Mouse (Mus musculus) kidney, embryonic 16.5 days (tissue): ENCODE measurements at regions not wholly inside any gene's neighbourhood (a gene's known extent, or its start where the extent isn't known, plus 50 kb on each side); places are given as distances from the start of the nearest gene placed in this dataset.
"Not testable (repeated sequence)": the region's sequence is repeated elsewhere in the genome, so short reads cannot be mapped to it uniquely, and the experiment has no call there.

Source experiments
- ATAC-seq: fragments of 200-750 bp; cut with Nextera tagmentation; 2 replicates; pipeline ENCODE4 v1.8.0; 2017; ENCODE audit warnings: moderate TSS enrichment; ENCODE audit not compliant: low FRiP score, low TSS enrichment
- H3K27ac ChIP-seq: fragments of 300-500 bp; sonication (generic); 2 replicates; pipeline ENCODE4 v1.5.1; 2014; ENCODE audit warnings: low read length
- H3K27me3 ChIP-seq: fragments of 300-500 bp; sonication (generic); 2 replicates; pipeline ENCODE4 v1.6.1; 2014; ENCODE audit warnings: low read length, control low read depth, mixed read lengths; ENCODE audit not compliant: insufficient read depth
- H3K36me3 ChIP-seq: fragments of 300-500 bp; sonication (generic); 2 replicates; pipeline ENCODE4 v1.6.1; 2014; ENCODE audit warnings: low read length, control low read depth, mixed read lengths; ENCODE audit not compliant: insufficient read depth
- H3K4me1 ChIP-seq: fragments of 300-500 bp; sonication (generic); 2 replicates; pipeline ENCODE4 v1.6.1; 2014; ENCODE audit warnings: low read length, control low read depth, mixed read lengths; ENCODE audit not compliant: insufficient read depth
- H3K4me2 ChIP-seq: fragments of 300-500 bp; sonication (generic); replicated peaks from 2 replicates; pipeline ENCODE4 v1.6.1; 2014; ENCODE audit warnings: low read depth, low read length
- H3K4me3 ChIP-seq: fragments of 300-500 bp; sonication (generic); 2 replicates; pipeline ENCODE4 v1.5.1; 2014; ENCODE audit warnings: mild to moderate bottlenecking, low read length
- H3K9ac ChIP-seq: fragments of 300-500 bp; sonication (generic); replicated peaks from 2 replicates; pipeline ENCODE4 v1.6.1; 2014; ENCODE audit warnings: low read length
- H3K9me3 ChIP-seq: fragments of 300-500 bp; sonication (generic); 2 replicates; pipeline ENCODE4 v1.6.1; 2016; ENCODE audit warnings: low read length, control low read depth
- WGBS: fragments of 180-500 bp; shearing (Covaris S2); extraction: QIAGEN DNeasy Blood & Tissue Kit; methylation state at CpG from one replicate; pipeline ENCODE4 v1.1.7; 2014; 5-methylcytosine and 5-hydroxymethylcytosine counted together

DNA sequence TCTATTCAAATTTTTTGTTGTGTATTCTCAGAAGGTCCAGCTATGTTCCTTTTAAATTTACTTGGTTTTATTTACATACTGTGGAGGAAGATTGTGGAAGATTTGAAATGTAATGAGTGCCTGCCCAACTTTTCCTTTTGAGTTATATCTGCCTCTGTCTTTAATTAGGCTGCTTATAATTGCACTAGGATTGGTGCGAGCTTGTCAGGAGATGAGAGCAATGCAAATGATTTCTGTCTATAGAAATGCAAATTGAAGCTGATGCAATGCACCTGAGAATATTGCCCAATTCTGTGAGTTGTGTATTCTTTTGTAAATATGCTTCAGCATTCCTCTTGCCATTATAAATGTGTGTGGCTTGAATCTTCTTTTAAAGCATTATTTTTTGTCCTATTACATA, 257.4 kb downstream of the Fam198b start:
- Histone ChIP-seq H3K27ac (no peak overlapping the region), H3K9ac (no peak overlapping the region), H3K27me3 (no peaks in the 10 kb centered on the region), H3K4me1 (no peaks in the 10 kb centered on the region), H3K4me2 (no peak overlapping the region), H3K9me3 (no peaks in the 10 kb centered on the region), H3K36me3 (no peaks in the 10 kb centered on the region), H3K4me3 (no peak overlapping the region)
- 41% methylated on average over 1 of the region's 1 CpGs for WGBS
- ATAC-seq, result no peak

GRCm38 (mm10) chr3:80160473-80160872, 276.1 kb downstream of the Fam198b start:
- no peaks in the 10 kb centered on the region for H3K27me3 ChIP-seq
- no peaks in the 10 kb centered on the region for H3K4me1 ChIP-seq
- 82% methylated on average over 2 of the region's 2 CpGs for WGBS
- ATAC-seq, result no peak
- no peaks in the 10 kb centered on the region for H3K36me3 ChIP-seq
- H3K9me3 ChIP-seq, result no peaks in the 10 kb centered on the region
- H3K9ac ChIP-seq, result no peak overlapping the region
- H3K4me2 ChIP-seq, result no peak overlapping the region
- no peak overlapping the region for H3K27ac ChIP-seq
- H3K4me3 ChIP-seq, result no peak overlapping the region

DNA sequence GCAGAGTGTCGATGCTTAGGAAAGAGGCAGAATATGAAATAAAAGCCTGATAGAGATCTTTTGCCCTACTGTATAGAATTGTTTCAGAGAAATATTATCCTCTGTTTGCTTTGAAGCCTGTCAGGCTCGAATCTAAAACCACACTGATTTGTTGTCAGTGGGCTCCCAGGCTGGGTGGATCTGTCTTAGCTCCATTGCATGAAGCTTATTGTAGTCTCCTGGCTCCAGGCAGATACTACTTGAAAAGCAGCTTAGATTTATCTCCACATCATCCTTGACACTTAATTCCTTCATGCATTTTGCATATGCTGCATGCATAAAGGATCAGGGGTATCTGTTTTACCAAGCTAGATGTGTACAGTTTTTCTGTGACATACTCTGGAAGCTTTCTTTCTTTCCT, 297.4 kb downstream of the Fam198b start:
- 39% methylated on average over 2 of the region's 2 CpGs for WGBS
- Histone ChIP-seq H3K27me3 (no peaks in the 10 kb centered on the region), H3K9ac (no peak overlapping the region), H3K9me3 (no peaks in the 10 kb centered on the region), H3K27ac (no peak overlapping the region), H3K4me2 (no peak overlapping the region), H3K36me3 (no peaks in the 10 kb centered on the region), H3K4me1 (no peaks in the 10 kb centered on the region), H3K4me3 (no peak overlapping the region)
- ATAC-seq, result no peak

- not testable (repeated sequence) for H3K9me3 ChIP-seq, H3K4me2 ChIP-seq, H3K4me1 ChIP-seq, H3K27ac ChIP-seq, ATAC-seq, H3K9ac ChIP-seq, H3K27me3 ChIP-seq, H3K36me3 ChIP-seq, H3K4me3 ChIP-seq
- WGBS, result 78% methylated on average over 2 of the region's 2 CpGs
These were observed 297.8 kb downstream of the Fam198b start for GRCm38 (mm10) chr3:80182161-80182560.

DNA sequence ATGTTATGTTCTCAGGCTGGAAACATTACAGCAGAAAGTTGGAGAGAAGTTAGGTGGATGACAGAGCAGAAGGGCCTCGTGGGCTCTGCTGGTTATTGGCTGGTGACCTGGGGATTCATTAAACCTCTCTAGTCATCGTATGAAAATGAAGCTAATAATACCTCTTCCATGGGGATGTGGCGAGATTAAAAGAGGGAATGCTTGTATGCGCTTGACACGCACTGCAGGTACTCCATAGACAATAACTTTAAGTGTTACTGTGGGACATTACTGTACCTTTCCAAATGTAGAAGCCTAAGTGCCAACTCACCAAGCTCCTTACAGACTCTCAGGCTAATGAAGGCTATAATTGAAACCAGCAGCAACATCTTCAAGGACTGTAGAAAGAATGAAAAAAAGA, 303.1 kb downstream of the Fam198b start:
- 91% methylated on average over 5 of the region's 5 CpGs for WGBS
- Histone ChIP-seq H3K4me3 (no peak overlapping the region), H3K4me1 (no peaks in the 10 kb centered on the region), H3K4me2 (no peak overlapping the region), H3K27ac (no peak overlapping the region), H3K9me3 (no peaks in the 10 kb centered on the region), H3K27me3 (no peaks in the 10 kb centered on the region), H3K9ac (no peak overlapping the region), H3K36me3 (no peaks in the 10 kb centered on the region)
- ATAC-seq, result no peak

GRCm38 (mm10) chr3:80200904-80201303, 316.6 kb downstream of the Fam198b start:
- no peak for ATAC-seq
- no peaks in the 10 kb centered on the region for H3K9me3 ChIP-seq
- H3K4me2 ChIP-seq, result no peak overlapping the region
- H3K4me1 ChIP-seq, result no peaks in the 10 kb centered on the region
- no peaks in the 10 kb centered on the region for H3K36me3 ChIP-seq
- no peak overlapping the region for H3K27ac ChIP-seq
- 80% methylated on average over 2 of the region's 2 CpGs for WGBS
- no peak overlapping the region for H3K4me3 ChIP-seq
- no peak overlapping the region for H3K9ac ChIP-seq
- no peaks in the 10 kb centered on the region for H3K27me3 ChIP-seq

GRCm38 (mm10) chr3:80204821-80205220, 320.5 kb downstream of the Fam198b start:
- WGBS, result 70% methylated on average over 1 of the region's 1 CpGs

DNA sequence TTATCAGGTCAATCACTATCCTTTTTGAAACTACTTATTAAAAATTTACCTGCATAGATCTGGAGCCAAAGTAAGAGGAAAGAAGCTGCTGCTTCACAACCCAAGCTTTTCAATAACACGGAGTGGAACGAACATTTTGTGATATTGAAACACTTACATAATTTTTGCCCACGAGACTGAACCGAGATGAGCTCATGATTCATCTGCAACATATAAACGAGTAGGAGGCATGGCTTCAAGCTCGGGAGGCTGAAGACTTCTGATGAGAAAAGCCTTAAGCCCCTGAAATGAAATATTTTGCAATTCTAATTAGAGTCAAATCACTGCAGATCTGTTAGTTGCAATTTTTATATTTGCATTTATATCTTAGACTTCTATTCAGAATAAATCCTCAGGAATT, 321.0 kb downstream of the Fam198b start:
- no peak for ATAC-seq
- Histone ChIP-seq H3K4me2 (no peak overlapping the region), H3K9me3 (no peaks in the 10 kb centered on the region), H3K4me1 (no peaks in the 10 kb centered on the region), H3K4me3 (no peak overlapping the region), H3K27me3 (no peaks in the 10 kb centered on the region), H3K9ac (no peak overlapping the region), H3K36me3 (no peaks in the 10 kb centered on the region), H3K27ac (no peak overlapping the region)
- WGBS, result 72% methylated on average over 6 of the region's 6 CpGs

More at GRCm38 (mm10) chr3:80204821-80205220, 320.5 kb downstream of the Fam198b start:
- Histone ChIP-seq H3K27me3 (no peaks in the 10 kb centered on the region), H3K4me1 (no peaks in the 10 kb centered on the region), H3K9me3 (no peaks in the 10 kb centered on the region), H3K36me3 (no peaks in the 10 kb centered on the region), H3K4me2 (no peak overlapping the region), H3K4me3 (no peak overlapping the region), H3K9ac (no peak overlapping the region), H3K27ac (no peak overlapping the region)
- no peak for ATAC-seq

DNA sequence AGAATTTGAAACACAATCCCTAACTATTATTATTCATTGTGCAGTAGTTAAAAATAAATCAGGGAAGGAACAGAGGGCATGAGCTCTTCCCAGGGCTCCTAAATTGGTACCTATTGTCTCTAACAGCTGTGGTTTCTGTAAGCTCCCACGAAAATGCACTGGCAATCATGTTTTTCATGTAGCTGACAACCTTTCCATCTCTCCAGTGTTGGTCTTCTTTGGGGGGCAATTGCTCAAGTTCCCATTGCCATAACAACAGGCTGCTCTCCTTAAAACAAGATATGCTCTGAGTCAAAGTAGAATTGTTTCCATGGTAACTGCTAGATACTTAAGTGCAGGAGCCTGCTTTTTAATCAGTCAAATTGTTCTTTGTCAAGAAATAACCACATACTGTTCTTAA, 322.7 kb downstream of the Fam198b start:
- no peak for ATAC-seq
- Histone ChIP-seq H3K4me2 (no peak overlapping the region), H3K9ac (no peak overlapping the region), H3K9me3 (no peaks in the 10 kb centered on the region), H3K36me3 (no peaks in the 10 kb centered on the region), H3K27me3 (no peaks in the 10 kb centered on the region), H3K27ac (no peak overlapping the region), H3K4me3 (no peak overlapping the region), H3K4me1 (no peaks in the 10 kb centered on the region)
- WGBS, result 28% methylated on average over 1 of the region's 1 CpGs

- Histone ChIP-seq H3K9ac (no peak overlapping the region), H3K4me3 (no peak overlapping the region), H3K4me2 (no peak overlapping the region), H3K27ac (no peak overlapping the region), H3K9me3 (no peaks in the 10 kb centered on the region), H3K27me3 (no peaks in the 10 kb centered on the region), H3K4me1 (no peaks in the 10 kb centered on the region), H3K36me3 (no peaks in the 10 kb centered on the region)
- 89% methylated on average over 2 of the region's 2 CpGs for WGBS
- ATAC-seq, result no peak
These were observed 323.7 kb downstream of the Fam198b start for GRCm38 (mm10) chr3:80208028-80208427.

GRCm38 (mm10) chr3:80209596-80209995, 325.3 kb downstream of the Fam198b start:
- no peak for ATAC-seq
- H3K27me3 ChIP-seq, result no peaks in the 10 kb centered on the region

More at GRCm38 (mm10) chr3:80209596-80209995, 325.3 kb downstream of the Fam198b start:
- Histone ChIP-seq H3K36me3 (no peaks in the 10 kb centered on the region), H3K9me3 (no peaks in the 10 kb centered on the region), H3K4me3 (no peak overlapping the region), H3K4me1 (no peaks in the 10 kb centered on the region), H3K27ac (no peak overlapping the region), H3K4me2 (no peak overlapping the region), H3K9ac (no peak overlapping the region)
